Mouse (Mus musculus) adrenal gland, postnatal 4 days (tissue): ENCODE results near the gene Vim. TPM values are rescaled to one million over a fixed set of nuclear protein-coding genes. Genes with fewer than 3 reads are reported as not detected.

Source experiments
- total RNA-seq, 2 experiments: library from RNA; stranded (reverse); gene quantifications; 2 replicates each; pipeline ENCODE4 v1.2.3; 2021

Gene Vim
- total RNA-seq, 2 experiments from 2014 or later = 525 to 537 TPM

Other genes starting within 250 kb of the Vim start
- gene Cubn, start 82.1 kb upstream of the Vim start, total RNA-seq = 10 to 100 TPM in 1 of 2 experiments, under 1 TPM in 1; 0.59 to 10.6 TPM
- 1 to 10 TPM; 7.8 to 9.4 TPM for gene Trdmt1, start 29.3 kb upstream of the Vim start, total RNA-seq
- 1 to 10 TPM in 1 of 2 experiments, under 1 TPM in 1; 0.51 to 1.2 TPM for gene St8sia6, start 220.1 kb downstream of the Vim start, total RNA-seq